Mouse (Mus musculus) gastrocnemius, postnatal 14 days (tissue): ENCODE measurements around the gene Pik3cb. TPM values are rescaled to one million over a fixed set of nuclear protein-coding genes. Genes with fewer than 3 reads are reported as not detected.
A peak's percentile ranks its signal among the peaks of the same experiment; 100 is the strongest.

Source experiments
- DNase-seq: peaks from one replicate; pipeline ENCODE4 v3.0.0; 2021; ENCODE audit warnings: mixed read lengths
- intact Hi-C: fragments of 180-260 bp; cut with DNase I; formaldehyde crosslinking; loops from one replicate; pipeline ENCODE4 v1.15.1; 2025; ENCODE audit warnings: low total_unique reads
- long read RNA-seq, 2 experiments: library from polyadenylated mRNA; stranded (forward); transcript quantifications; one replicate each; pipeline ENCODE4 v2.0.0; 2021
- total RNA-seq, 2 experiments: library from RNA; stranded (reverse); gene quantifications; 2 replicates each; pipeline ENCODE4 v1.2.3; 2021

Gene Pik3cb
- total RNA-seq: 1 to 10 TPM; 3.2 to 3.8 TPM
- long read RNA-seq, experiment 1, full-length matches to known transcripts: 5 of 7 reads
- long read RNA-seq, experiment 1, partial matches to known transcripts: 1 of 7 reads
- long read RNA-seq, experiment 1, other reads (novel, unspliced or antisense): 1 of 7 reads
- long read RNA-seq, experiment 2, full-length matches to known transcripts: 7 of 12 reads
- long read RNA-seq, experiment 2, partial matches to known transcripts: 0 of 12 reads
- long read RNA-seq, experiment 2, other reads (novel, unspliced or antisense): 5 of 12 reads

DNA sequence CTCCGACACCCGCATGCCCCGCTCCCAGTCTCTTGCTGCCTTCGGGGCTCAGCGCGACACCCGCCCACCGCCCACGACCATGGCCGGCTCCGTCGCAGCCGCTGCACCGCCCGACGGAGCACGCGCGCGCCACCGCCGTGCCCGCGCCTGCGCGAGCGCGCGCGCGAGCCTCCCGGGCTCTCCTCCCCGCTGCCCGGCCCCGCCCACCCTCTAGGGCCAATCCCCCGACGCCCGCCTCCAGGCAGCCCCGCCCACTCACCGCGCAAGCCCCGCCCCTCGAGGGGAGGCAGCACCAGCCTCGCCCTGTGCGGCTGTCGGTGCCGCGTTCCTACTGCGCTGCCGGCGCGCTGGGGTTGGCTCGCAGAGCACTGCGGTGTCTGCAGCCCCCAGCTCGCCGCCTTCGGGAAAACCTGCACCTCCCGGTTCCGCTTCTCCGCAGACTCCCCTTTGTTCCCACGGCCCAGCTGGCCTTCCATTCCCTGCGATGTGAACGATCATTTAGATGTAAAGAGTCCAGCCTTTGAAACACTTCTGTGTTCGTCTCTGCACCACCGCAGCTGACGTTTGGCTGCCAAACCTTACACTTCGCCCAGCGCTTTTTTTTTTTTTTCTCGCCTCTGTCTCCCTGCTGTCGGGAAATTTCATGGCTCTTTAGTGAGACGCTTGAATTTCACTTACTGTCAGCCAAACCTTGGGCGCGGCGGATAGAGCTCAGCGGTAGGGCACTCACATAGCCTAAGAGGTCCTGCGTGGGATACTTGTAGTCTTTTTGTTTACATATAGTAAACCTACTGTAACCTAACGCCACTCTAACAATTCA lies at the start of gene Pik3cb:
TSS of gene Pik3cb (minus strand) at position 559 of the 820 bp plus-strand sequence.
- intact Hi-C loops: no loop called here
- peak; percentile 97 for DNase-seq

DNA sequence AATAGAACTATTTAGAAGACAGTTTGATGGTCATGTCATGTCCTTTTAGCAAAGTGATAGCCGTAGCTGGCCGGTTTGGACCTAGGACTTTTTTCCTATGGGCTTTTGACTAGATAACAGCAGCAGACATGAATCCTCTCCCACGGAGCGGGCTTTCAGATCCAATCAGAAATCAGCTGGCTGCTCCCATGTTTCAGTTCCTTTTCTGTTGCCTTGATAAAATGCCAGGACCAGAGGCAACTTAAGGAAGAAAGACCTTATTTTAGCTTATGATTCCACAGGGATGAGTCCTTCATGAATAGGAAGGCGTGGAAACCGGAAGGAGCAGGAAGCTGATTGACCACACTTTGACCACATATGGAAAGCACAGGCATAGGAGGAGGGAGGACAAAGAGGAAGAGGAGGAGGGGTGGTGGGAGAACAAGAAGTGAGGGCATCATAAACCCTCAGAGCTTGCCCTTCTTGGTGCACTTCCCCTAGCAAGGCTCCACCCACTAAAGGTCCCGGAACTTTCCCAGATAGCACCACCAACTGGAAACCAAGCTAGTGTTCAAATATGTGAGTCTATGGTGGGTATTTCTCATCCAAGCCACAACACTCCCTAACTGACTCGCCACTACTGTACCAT lies 42.7 kb upstream of the Pik3cb start:
- intact Hi-C loops: no loop called here
- no peak for DNase-seq

DNA sequence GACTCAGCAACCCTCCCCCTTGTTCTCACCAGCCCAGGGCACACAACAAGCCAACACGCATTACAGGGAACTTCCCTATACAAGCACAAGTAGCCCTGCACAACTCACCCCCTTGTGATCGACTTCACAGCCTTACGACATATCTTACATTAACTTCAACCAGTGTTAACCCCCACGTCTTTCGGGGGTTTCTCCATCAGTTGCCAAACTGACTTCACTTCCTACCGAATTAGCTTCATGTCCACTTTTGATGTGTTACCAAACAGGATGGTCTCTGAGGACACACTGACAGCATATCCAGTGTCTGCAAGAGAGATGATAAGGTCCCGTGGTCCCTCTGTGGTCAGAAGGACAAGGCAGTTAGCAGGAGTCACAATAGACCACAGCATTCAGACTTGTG lies 41.7 kb upstream of the Pik3cb start:
- no peak for DNase-seq
- intact Hi-C loops: no loop called here

DNA sequence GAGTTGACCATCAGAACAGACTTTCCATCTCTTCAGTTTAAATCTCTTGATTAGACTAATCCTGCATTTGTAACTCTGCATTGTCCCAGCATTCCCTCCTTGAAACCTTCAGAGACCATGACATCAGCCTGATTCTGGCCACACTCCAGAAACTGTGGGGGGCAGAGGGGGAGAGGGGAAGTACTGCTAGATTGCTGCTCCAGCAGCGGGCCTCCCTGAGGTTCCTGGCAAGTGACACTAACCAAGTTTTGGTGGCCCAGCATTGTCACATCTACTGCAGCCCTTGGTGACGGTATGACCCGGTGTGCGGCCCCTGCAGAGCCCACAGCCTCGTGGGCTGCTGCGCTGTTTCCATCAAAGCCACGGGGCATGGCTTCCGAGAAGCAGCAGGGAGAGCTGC lies 39.9 kb upstream of the Pik3cb start:
- peak; percentile 16 for DNase-seq
- intact Hi-C loops: no loop called here

DNA sequence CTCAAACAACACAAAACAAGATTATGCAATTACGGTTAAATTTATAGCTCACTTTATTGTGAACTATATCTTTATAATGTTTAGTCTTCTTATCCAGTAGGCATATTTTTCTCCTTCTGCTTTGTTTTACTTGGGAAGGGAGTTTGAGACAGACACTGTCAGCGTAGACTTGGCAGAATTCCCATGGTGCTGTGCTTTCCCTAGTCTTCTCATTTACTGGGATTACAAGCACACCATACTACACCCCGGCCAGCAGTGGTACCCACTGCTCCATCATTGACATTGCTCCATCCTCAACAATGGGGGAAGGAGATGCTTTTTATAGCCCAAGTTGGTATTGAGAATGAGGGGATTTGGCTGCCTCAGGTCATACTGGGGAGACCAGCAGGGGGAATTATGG lies 38.3 kb upstream of the Pik3cb start:
- intact Hi-C loops: no loop called here
- no peak for DNase-seq

DNA sequence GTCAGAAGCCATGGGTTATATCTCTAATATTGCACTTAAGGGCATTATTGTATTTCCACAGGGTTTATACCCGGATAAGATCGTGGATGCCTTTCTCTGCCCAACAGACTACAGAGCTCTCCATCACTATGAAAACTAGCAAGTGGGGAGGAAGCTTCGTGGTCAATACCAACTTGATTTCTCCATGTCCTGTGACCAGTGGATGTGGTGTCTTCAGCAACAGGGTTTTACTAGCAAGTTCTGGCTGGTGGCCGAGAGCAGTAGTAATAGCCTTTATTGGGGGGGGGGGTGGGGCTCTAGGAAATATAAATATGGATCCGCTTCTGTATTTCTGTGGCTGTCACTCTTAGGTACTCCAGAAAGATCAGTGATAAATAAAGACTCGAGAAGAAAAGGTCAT lies 35.4 kb upstream of the Pik3cb start:
- intact Hi-C loops: no loop called here
- DNase-seq: no peak

DNA sequence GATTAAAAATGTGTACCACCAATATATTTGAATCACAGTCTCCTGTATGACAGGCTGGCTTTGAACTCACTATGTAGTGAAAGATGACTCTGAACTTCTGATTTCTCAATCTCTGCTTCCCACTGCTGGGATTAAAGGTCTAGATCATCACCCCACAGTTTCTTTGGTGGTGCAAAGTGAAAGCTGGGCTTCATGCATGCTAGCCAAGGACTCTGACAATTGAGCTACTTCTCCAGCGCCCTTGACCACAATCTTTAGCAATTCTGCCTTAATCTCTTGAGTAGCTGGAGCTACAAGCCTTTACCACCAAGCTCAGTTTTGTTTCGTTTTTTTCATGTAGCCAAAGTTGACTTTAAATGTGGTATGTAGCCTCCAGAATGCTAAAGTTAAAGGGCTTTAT lies 32.4 kb upstream of the Pik3cb start:
- DNase-seq: no peak
- intact Hi-C loops: no loop called here

DNA sequence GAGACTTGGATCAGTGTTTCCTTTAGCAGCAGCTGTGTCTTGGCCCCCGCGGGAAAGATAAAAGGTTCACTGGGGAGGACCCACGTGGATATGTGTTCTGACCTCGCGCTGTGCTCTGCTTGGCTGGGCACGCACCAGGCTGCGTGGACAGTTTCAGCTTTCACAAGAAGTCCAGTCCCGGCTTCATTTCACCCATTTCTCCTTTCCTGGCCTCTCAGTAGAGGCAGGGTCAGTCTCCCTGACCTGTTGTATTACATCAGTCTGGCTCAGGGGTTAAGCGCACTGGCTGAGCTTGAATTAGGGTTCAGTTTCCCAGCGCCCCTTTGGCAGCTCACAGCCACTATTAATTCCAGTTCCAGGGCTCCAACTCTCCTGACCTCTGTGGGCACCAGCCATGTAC lies 30.8 kb upstream of the Pik3cb start:
- intact Hi-C loops: no loop called here
- no peak for DNase-seq

DNA sequence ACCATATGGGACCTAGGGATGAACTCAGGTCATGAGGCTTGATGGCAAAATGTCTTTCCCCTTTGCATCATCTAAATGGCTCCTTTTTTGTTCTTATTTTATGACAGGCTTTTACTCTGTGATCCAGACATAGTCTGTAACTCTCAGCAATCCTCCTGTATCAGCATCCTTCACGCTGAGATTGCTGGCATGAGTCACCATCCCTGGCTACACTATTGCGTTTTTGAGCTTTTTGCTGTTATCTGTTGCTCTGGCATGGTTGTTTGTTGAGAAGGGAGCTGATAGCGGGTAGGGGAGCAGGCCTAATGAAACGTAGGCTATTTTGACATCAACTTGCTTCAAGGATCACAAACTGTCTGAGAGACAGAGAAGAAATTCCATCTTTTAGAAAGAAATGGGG lies 28.6 kb upstream of the Pik3cb start:
- DNase-seq: no peak
- intact Hi-C loops: no loop called here

DNA sequence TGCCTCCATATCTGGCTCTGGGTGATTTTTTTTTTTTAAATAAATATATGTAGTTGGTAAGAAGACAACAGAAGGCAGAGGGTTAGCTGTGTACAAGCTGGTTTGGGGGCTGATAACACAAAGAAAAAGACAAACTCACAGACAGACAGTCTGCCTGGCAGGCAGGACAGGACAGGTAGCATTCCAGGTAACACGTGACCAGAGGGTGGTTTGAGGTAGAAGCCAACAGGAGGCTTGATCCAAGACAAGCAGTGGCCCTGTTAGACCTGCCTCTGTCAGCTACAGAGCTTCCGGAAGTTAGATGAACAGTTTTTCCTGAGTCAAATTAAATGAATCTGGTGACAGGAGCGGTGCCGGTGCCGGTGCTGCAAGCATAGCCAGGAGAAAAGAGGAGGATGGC lies 26.5 kb upstream of the Pik3cb start:
- intact Hi-C loops: no loop called here

DNA sequence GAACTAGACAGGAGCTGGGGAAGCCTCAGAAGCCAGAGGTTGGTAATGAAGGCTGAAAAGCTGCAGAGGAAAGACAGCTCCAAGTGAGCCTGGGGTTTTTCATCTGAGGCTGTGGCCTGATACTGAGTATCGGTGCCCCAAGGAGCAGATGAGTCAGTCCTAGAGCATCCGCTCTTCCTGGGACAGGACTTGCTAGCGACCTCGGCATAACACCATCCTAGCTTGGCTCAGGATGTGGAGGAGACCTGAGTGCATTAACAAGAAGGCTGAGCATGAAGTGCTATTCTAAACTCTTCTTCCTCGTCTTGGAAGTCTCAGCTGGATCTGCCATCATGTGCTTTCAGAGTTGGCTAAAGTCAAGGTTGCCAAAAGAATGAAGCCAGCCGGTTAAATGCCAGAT lies 25.5 kb upstream of the Pik3cb start:
- DNase-seq: no peak
- intact Hi-C loops: no loop called here

More for the DNA sequence above, 26.5 kb upstream of the Pik3cb start:
- DNase-seq: no peak

DNA sequence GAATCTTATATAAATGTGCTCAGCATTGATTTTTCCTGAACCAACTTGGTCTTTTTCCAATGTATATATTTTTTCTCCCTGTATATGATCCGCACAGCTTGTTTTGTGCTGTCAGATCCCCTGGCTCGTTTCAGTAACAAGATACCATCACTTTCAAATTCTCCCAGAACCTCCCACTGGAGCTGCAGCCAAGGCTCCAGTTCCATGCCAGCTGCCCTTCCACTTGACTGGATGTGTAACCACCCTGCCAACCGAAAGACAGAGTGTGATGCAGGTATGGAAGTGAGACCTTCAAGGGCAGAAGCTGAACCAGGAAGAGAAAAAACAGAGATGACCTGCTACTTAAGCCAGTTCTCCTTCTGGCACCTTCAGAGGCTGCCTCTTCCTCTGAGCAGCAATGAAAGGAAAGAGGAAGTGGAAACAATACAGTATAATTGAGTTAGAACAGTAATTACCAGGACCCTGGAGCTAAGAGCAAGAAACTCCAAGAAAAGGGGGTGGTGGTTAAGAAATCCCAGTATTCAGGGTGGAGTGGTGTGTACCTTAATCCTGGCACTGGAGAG lies 24.3 kb upstream of the Pik3cb start:
- DNase-seq: no peak
- intact Hi-C loops: no loop called here

DNA sequence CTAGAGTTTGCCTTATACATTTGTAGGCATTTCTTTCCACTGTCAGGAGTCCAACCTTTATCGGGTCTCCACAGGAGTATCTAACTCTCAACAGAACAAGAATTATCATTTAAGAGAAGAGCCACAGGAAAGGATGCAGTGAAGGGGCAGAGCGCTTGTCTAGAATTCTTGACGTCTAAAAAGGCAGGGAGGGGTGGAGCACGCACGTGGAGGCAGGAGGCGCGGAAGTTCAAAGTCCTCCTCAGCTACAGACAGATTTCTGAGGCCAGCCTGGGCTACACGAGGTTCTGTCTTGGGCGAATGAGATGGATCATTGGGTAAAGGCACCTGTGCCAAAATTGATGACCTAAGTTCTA lies 23.7 kb upstream of the Pik3cb start:
- DNase-seq: no peak
- intact Hi-C loops: no loop called here

DNA sequence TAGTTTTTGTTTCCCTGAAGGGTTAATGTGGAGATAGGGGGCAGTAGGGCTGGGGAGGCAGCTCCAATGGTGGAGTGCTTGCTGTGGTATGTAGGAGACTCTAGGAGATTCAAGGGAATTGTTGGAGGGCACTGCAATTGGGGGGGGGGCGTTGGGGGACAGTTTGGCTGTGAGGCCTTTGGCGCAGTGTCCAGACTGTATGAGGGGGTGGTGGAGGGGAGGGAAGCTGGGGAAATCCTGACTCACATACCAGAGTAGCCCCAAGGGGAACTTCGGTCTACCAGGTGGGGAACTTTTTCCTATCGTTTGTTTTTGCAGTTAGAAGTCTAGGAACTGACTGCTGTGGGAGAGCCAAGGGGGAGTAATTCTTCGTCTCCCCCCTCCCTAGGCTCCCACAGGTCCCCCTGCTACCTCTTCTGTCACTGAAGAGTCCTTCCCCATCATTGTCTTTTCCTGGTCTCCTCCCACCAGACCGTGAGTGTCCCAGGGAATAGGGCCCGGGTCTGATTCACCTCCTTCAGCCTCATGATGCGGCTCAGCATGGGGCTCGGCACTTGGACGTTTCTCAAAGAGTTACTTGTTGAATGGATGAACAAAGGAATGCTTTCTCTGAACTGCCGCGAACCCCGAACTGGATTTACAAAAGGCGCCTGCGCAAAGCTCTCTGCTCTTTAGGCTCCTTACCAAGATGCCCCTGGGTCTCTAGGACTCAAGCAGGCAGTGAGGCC lies 23.2 kb upstream of the Pik3cb start:
- no peak for DNase-seq
- intact Hi-C loops: no loop called here

DNA sequence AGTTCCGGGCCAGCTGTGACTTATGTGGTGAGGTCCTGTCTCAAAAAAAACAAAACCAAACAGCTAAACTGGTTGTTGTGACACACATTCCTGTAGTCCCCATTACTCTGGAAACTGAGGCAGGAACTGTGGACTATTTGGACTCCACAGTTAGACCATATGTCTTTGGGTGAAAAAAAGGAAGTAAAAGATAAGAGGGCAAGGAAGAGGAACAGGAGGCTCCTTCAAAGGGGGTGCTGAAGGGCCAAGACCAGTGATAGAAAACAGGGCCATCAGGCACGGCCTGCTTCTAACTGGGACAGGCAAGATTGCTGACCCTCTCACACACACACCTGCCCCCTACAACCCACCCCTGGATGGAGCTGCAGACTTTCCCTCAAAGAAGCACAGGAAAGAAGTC lies 22.4 kb upstream of the Pik3cb start:
- no peak for DNase-seq
- intact Hi-C loops: no loop called here

DNA sequence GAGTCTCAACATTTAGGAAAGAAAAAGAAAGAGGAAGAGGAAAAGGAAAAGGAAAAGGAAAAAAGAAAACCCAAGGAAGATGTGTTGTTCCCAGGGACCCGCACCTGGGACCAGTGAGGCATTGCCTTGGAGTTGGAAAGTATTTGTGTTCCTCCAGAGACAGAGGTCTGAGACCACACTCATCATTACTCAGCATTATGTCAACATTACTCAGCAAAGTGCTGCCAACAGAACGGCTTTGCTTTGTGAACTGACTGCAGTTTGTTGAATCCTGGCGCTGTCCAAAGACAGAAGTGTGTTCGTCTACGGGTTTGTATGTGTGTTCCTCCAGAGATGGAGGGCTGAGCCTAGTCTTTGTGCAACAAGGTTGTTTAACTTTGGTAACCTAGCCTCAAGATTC lies 20.4 kb upstream of the Pik3cb start:
- intact Hi-C loops: no loop called here
- DNase-seq: no peak

DNA sequence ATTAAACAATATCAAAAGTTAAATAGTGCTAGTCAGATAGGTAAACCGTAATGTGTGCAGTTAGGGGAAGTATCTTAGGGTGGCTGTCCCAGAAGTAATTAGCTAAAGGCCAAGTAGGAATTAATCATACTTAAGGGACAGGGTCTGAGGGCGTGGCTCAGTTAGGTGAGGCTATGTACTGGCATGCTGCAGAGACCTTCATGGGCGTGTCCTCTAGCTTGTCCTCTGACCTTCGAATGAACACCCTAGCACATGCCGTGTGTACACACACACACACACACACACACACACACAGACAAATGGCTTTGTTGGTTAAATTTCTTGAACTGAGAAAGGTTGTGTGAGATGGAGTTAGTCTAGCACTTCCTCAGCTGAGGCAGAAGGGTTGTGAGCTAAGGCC lies 19.5 kb upstream of the Pik3cb start:
- intact Hi-C loops: no loop called here
- DNase-seq: no peak

DNA sequence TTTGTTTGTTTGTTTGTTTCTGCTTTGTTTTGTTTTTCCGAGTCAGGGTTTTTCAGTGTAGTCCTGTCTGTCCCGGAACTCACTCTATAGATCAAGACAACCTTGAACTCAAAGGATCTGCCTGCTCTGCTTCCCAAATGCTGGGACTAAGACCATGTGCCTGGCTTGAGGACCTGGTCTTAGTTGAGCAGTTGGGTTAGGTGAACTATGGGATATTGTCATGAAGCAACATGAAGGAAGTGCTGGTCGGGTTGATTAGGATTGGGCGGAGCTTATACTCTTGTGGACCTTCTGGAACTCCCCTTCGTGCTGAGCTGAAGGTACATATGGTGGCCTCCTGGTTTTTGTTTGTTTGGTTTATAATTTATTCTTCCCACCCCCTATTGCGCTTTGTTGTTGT lies 18.3 kb upstream of the Pik3cb start:
- intact Hi-C loops: no loop called here
- DNase-seq: no peak

DNA sequence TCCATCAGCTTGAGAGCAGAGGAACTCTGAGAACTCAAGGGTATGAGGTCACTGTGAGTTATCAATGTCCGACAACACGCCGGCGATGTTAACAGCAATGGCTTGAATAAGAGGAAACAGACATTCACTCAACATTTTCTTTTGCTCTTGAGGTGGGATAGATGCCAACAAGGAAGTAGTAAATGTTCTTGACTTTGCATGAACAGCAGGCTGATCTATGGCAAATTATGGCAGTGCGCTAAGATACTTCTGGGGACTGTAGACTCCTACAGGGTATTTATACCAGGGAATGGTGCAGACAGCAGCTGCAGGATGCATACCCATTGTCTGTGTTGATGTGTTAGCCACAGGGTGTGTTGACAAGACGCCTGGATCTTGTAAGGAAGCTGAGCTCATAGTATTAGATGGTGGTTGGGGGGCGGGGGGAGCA lies 17.8 kb upstream of the Pik3cb start:
- DNase-seq: no peak
- intact Hi-C loops: no loop called here

DNA sequence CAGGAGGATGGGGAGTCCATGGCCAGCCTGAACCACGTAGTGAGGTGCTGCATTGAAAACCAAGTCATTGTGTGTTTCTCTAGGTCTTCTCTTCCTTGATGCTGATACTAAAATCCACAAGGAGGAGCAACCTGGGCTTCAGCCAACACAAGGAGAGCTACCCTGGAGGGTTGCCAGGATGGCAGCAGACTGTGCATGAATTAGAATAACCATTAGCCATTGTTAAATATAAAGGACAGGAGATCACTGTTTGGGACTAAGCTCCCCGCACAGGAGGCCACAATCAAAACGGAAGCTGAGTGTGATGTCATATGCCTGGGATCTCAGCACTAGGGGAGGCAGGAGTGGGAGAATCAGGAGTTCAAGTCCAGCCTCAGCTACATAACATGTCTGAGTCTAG lies 13.2 kb upstream of the Pik3cb start:
- peak; percentile 30 for DNase-seq

More for the DNA sequence above, 13.2 kb upstream of the Pik3cb start:
- intact Hi-C loops: no loop called here
